Mouse (Mus musculus) embryonic facial prominence, embryonic 11.5 days (tissue): ENCODE measurements around the gene Lrg1. TPM values are rescaled to one million over a fixed set of nuclear protein-coding genes. Genes with fewer than 3 reads are reported as not detected.

Experiments used
- ATAC-seq: fragments of 200-750 bp; cut with Nextera tagmentation; replicated peaks from 2 replicates; pipeline ENCODE4 v1.8.0; 2017; ENCODE audit warnings: low read depth; ENCODE audit not compliant: insufficient number of reproducible peaks, low FRiP score, low TSS enrichment
- DNase-seq: peaks from one replicate; pipeline ENCODE4 v3.0.0-alpha.2; 2015; ENCODE audit warnings: low spot score
- H3K27ac ChIP-seq: fragments of 300-500 bp; sonication (generic); replicated peaks from 2 replicates; pipeline ENCODE4 v1.5.1; 2014; ENCODE audit warnings: mild to moderate bottlenecking, low read depth, low read length, control low read depth
- H3K27me3 ChIP-seq: fragments of 300-500 bp; sonication (generic); 2 replicates; pipeline ENCODE4 v1.6.1; 2014; ENCODE audit warnings: mild to moderate bottlenecking, low read length, moderate library complexity, mixed read lengths; ENCODE audit not compliant: control insufficient read depth, insufficient read depth
- H3K36me3 ChIP-seq: fragments of 300-500 bp; sonication (generic); replicated peaks from 2 replicates; pipeline ENCODE4 v1.6.1; 2014; ENCODE audit warnings: low read depth, mild to moderate bottlenecking, low read length, moderate library complexity, mixed read lengths; ENCODE audit not compliant: control insufficient read depth, insufficient read depth
- H3K4me1 ChIP-seq: fragments of 300-500 bp; sonication (generic); 2 replicates; pipeline ENCODE4 v1.6.1; 2014; ENCODE audit warnings: low read length, mixed read lengths; ENCODE audit not compliant: control insufficient read depth, insufficient read depth
- H3K4me2 ChIP-seq: fragments of 300-500 bp; sonication (generic); 2 replicates; pipeline ENCODE4 v1.6.1; 2014; ENCODE audit warnings: low read depth, mild to moderate bottlenecking, control low read depth, low read length, moderate library complexity
- H3K4me3 ChIP-seq: fragments of 300-500 bp; sonication (generic); 2 replicates; pipeline ENCODE4 v1.5.1; 2014; ENCODE audit warnings: low read depth, low read length, control low read depth
- H3K9ac ChIP-seq: fragments of 300-500 bp; sonication (generic); replicated peaks from 2 replicates; pipeline ENCODE4 v1.6.1; 2014; ENCODE audit warnings: mild to moderate bottlenecking, control low read depth, low read length
- H3K9me3 ChIP-seq: fragments of 300-500 bp; sonication (generic); replicated peaks from 2 replicates; pipeline ENCODE4 v1.6.1; 2016; ENCODE audit warnings: mild to moderate bottlenecking, low read length, inconsistent platforms, mixed read lengths; ENCODE audit not compliant: control insufficient read depth
- WGBS: fragments of 180-500 bp; shearing (Covaris S2); extraction: QIAGEN DNeasy Blood & Tissue Kit; methylation state at CpG from one replicate; pipeline ENCODE4 v1.1.7; 2014; 5-methylcytosine and 5-hydroxymethylcytosine counted together
- polyA plus RNA-seq: library from polyadenylated mRNA; unstranded; fragments of >200 nt; fragmentation: Nextera tagmentation; extraction: Ambion mirVana; gene quantifications from 2 replicates; pipeline ENCODE4 v1.2.1, GENCODE M21; 2014

Lrg1 gene
- polyA plus RNA-seq, 1 experiment from 2014 or later: not detected

DNA sequence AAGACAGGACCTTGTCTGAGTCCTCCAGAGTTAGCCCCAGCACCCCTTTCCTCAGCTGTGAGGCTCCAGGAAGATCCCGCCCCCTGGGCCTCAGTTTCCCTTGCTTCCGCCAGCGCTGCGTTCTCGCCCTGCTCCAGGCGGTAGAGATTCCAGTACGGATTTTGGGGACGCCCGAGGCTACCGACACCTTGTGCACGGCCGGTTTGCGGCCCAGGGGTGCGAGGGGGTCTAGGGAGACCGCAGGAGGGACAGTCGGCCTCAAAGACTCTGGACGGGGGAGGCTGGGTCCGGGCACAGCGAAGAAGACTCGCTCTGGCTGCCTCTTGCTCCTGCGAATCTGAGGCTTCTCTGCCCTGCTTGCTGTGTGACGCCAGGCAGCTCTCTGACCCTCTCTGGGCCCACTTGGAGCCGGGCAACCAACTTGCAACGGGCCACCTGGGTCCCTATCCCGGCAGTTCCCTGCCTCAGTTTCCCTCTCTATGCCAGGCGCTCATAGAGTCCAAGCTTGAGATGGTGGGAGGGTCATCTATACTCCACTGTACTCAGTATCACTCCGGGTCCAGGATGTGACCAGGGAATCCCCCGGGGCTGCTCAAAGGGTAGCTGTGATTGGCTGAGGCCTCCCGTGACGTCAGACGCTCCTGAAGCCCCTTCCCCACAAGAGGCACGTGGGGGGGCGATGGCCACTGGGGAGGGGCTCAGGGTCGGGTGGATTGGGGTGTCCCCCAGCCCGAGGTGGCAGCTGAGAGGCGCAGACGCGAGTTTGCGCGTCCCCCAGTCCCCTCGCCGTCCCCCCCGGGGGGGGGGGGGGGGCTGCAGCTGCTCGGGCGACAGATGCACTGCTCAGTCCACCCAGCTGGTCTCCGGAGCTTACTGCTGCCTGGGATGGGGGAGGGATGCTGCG, 20.2 kb upstream of the Lrg1 start:
- ATAC-seq (peak; percentile 51; the same call in 1 of the 2 replicates), DNase-seq (peak; percentile 64)
- H3K4me1 ChIP-seq: peaks cover 9% of the 10 kb centered on the region
- H3K27ac ChIP-seq: no peak overlapping the region
- WGBS: under 1% methylated on average over 42 of the region's 47 CpGs
- H3K9me3 ChIP-seq: no peaks in the 10 kb centered on the region
- no peaks in the 10 kb centered on the region for H3K36me3 ChIP-seq
- peak overlapping the region; percentile 58 for H3K4me2 ChIP-seq
- peak overlapping the region; percentile 30 for H3K4me3 ChIP-seq
- peak overlapping the region; percentile 25; the same call in 1 of the 2 replicates for H3K9ac ChIP-seq
- H3K27me3 ChIP-seq: peaks cover 48% of the 10 kb centered on the region

DNA sequence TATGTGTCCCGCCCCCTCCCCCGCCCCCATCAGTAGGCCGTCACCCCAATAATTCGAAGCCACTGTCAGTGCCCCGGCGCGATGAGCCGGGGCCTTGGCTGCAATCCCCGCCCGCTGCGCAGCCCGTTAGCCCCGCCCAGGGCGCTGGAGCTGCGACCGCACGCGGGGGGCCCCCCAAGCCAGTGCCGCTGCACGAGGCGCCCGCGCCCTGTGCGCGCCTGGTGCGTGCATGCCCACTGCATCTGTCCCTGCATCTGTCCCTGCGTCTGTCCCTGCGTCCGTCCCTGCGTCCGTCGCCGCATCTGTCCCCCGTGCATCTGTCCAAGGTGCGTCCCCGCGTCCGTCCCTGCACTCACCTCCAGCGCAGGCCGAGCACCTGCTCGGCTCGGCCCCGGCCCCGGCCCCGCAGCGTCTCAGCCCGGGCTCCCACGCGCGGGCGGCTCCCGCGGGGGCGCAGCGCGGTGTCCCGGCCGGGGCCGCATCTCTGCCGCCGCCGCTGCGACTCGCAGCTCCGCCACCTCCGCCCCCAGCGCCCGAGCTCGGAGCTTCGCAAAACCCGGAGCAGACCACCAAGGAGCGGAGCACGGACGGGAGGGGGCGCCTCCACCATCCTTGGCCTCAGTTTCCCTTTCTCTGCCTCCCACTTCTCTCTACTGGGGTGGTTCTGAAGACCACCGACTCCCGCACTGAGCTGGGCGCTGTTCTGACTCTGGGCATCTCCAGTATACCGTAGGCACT, 18.2 kb upstream of the Lrg1 start, which contains the start of gene Sema6b:
Sema6b (minus strand) TSS at position 486 of the 738 bp plus-strand sequence.
- Histone ChIP-seq H3K27ac (no peak within 1 kb of the TSS; the same call in 1 of the 2 replicates), H3K9me3 (no peaks in the 10 kb centered on the region), H3K4me1 (peaks cover 9% of the 10 kb centered on the region), H3K4me3 (peak within 1 kb of the TSS; percentile 73), H3K36me3 (no peaks in the 10 kb centered on the region), H3K27me3 (peaks cover 46% of the 10 kb centered on the region), H3K4me2 (peak within 1 kb of the TSS; percentile 99), H3K9ac (peak within 1 kb of the TSS; percentile 63)
- DNase-seq (peak; percentile 77), ATAC-seq (no peak)
- WGBS: under 1% methylated on average over 76 of the region's 79 CpGs

DNA sequence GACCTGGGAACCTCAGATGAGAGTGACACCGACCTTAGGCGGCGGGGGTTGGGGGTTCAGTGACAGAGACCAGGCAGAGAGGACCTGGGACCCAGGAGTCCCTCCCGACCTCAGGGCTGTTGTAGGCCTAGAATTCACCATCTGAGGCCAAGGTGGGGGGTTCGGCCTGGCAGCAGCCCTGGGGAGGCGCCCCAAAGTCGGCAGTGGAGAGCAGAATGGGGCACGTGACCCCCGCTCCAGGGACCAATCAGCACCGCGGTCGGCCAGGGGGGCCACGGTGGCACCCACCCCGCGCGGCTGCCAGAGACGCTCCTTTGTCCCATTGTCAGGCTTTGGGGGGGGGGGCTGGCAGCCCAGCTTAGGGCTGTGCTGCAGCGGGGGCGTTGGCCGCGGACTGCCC, 17.6 kb upstream of the Lrg1 start:
- H3K4me3 ChIP-seq: peak overlapping the region; percentile 73
- ATAC-seq: no peak
- H3K27ac ChIP-seq: no peak overlapping the region
- H3K36me3 ChIP-seq: no peaks in the 10 kb centered on the region
- 8% methylated on average over 16 of the region's 21 CpGs for WGBS
- no peak for DNase-seq
- no peaks in the 10 kb centered on the region for H3K9me3 ChIP-seq
- H3K4me1 ChIP-seq: peaks cover 9% of the 10 kb centered on the region
- peak overlapping the region; percentile 63 for H3K9ac ChIP-seq
- H3K4me2 ChIP-seq: peak overlapping the region; percentile 99
- peaks cover 46% of the 10 kb centered on the region for H3K27me3 ChIP-seq

DNA sequence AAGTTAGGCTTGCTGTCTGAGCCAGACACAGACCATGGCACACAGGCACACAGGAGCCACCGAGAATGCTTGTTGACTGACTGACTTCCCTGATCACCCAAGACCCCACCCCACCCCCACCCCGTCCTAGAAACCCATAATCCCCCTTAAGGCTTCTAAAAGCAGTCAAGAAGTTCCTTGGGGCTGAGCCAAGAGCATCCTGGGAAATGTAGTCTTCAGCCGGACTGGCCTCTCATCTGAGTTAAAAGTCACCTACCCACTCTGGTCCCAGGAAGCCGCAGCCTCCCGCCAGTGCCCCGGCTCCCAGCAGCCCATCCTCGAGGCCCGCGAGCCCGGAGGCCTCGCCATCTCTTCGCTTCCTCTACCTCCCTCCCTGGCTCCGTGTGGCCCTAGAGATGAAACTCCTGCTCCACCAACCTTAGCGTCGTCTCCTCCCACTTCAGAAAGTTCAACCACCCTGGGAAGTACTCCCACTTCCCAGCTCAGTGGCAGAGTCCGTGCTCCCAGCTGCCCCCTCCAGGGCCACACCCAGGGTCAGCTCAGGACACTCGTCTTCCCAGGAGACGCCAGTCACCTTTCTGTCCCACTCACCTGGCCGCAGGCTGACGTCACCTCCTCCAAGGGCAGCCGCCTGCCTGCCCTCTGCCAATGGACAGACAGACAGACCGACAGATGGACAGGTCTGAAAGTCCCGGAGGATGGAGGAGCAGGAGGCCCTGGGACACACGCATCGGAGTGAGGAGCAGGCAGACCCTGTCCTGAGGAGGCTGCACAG, 16.2 kb upstream of the Lrg1 start:
- H3K9ac ChIP-seq: no peak overlapping the region

DNA sequence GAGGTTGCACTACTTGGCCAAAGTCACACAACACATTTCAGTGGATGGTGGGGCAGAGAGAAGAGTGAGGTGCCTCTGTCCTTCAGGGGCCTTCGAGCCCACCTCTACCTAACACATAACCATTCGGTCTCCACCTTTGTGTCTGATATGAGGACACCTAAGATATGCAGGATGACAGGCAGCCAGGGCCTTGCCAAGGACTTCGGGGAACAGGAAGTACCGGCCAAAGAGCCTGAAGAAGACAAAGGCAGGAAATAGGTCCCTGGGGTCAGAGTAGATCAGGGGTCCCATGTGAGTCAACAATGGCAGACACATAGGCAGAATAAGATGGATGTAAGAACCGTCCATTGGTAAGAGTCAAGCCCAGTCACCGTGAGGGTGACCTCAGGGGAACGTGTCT, 14.8 kb upstream of the Lrg1 start:
- no peaks in the 10 kb centered on the region for H3K9me3 ChIP-seq
- H3K4me1 ChIP-seq: peaks cover 6% of the 10 kb centered on the region; the same call in 1 of the 2 replicates
- peaks cover 36% of the 10 kb centered on the region for H3K27me3 ChIP-seq
- no peaks in the 10 kb centered on the region for H3K36me3 ChIP-seq
- no peak overlapping the region for H3K4me3 ChIP-seq
- ATAC-seq (no peak), DNase-seq (no peak)
- no peak overlapping the region for H3K4me2 ChIP-seq
- WGBS: 87% methylated on average over 7 of the region's 7 CpGs
- H3K27ac ChIP-seq: no peak overlapping the region
- H3K9ac ChIP-seq: no peak overlapping the region

More for the DNA sequence above, 16.2 kb upstream of the Lrg1 start:
- Histone ChIP-seq H3K4me3 (no peak overlapping the region), H3K9me3 (no peaks in the 10 kb centered on the region), H3K27me3 (peaks cover 46% of the 10 kb centered on the region), H3K36me3 (no peaks in the 10 kb centered on the region), H3K4me2 (peak overlapping the region; percentile 29), H3K4me1 (peaks cover 12% of the 10 kb centered on the region), H3K27ac (no peak overlapping the region)
- no peak for DNase-seq
- WGBS: 11% methylated on average over 25 of the region's 25 CpGs
- no peak for ATAC-seq

DNA sequence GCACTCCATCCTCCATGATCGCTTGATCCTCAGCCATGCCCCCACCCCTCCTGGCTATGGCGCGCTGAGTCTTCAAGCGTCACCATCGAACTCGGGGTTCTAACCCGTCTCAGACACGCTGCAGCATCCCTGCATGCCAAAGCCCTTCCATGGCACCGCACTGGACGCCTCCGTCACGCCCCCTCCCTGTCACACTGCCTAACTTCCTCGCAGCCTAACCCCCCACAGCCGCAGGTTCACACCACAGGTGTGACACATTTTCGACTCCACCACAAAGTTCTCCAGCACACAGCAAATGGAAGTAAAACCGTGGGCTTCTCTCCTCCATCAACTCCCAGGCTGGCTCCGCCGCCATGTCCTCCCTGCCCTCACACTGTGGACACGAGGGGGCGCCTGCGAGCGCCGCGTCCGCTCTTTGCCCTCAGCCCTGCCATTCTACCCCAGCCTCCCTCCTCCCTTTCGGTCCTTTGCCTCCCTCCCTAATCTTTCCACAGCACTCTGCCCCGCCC, 12.7 kb upstream of the Lrg1 start:
- Histone ChIP-seq H3K27me3 (peaks cover 16% of the 10 kb centered on the region), H3K4me1 (0 out of 2 replicates have a peak, but pooled peaks cover 3% of the 10 kb centered on the region), H3K36me3 (no peaks in the 10 kb centered on the region), H3K9me3 (no peaks in the 10 kb centered on the region), H3K27ac (no peak overlapping the region), H3K4me2 (peak overlapping the region; percentile 45), H3K4me3 (peak overlapping the region; percentile 14; the same call in 1 of the 2 replicates), H3K9ac (peak overlapping the region; percentile 1; the same call in 1 of the 2 replicates)
- peak; percentile 63 for DNase-seq
- 2% methylated on average over 27 of the region's 27 CpGs for WGBS
- ATAC-seq: 0 out of 2 replicates have a peak, but pooled peaks have one; percentile 12
